Mouse (Mus musculus): ENCODE measurements around the gene Gstt4. TPM values are rescaled to one million over a fixed set of nuclear protein-coding genes. Genes with fewer than 3 reads are reported as not detected.
"Not testable (repeated sequence)": the region's sequence is repeated elsewhere in the genome, so short reads cannot be mapped to it uniquely, and the experiment has no call there.

Gstt4 gene
- not detected for total RNA-seq (2022)

- DNase-seq: no peak
These were observed at the start of gene Gstt4 for GRCm38 (mm10) chr10:75822443-75822842. Gene Gstt4, minus strand, starts transcription at chr10:75822543.

- DNase-seq: no peak
These were observed 39.2 kb upstream of the Gstt4 start for GRCm38 (mm10) chr10:75861587-75861986.

- DNase-seq: no peak
These were observed 38.4 kb upstream of the Gstt4 start for GRCm38 (mm10) chr10:75860746-75861145.

GRCm38 (mm10) chr10:75859786-75860470 is 37.6 kb upstream of the Gstt4 start, which contains the start of gene Mif:
Gene Mif, minus strand, starts transcription at chr10:75860240.
- peak; percentile 83 for DNase-seq

GRCm38 (mm10) chr10:75859107-75859746 is 36.9 kb upstream of the Gstt4 start:
- peak; percentile 37 for DNase-seq

- DNase-seq: no peak
These were observed 35.3 kb upstream of the Gstt4 start for GRCm38 (mm10) chr10:75857598-75857997.

GRCm38 (mm10) chr10:75856976-75857375 is 34.6 kb upstream of the Gstt4 start:
- no peak for DNase-seq

GRCm38 (mm10) chr10:75856155-75856907 is 34.0 kb upstream of the Gstt4 start:
- DNase-seq: no peak

GRCm38 (mm10) chr10:75855416-75855981 is 33.2 kb upstream of the Gstt4 start:
- no peak for DNase-seq

- DNase-seq: no peak
These were observed 32.4 kb upstream of the Gstt4 start for GRCm38 (mm10) chr10:75854791-75855190.

GRCm38 (mm10) chr10:75854096-75854495 is 31.8 kb upstream of the Gstt4 start:
- no peak for DNase-seq

GRCm38 (mm10) chr10:75853452-75853851 is 31.1 kb upstream of the Gstt4 start:
- DNase-seq: peak; percentile 72

GRCm38 (mm10) chr10:75852539-75853125 is 30.3 kb upstream of the Gstt4 start:
- no peak for DNase-seq

- DNase-seq: no peak
These were observed 29.3 kb upstream of the Gstt4 start for GRCm38 (mm10) chr10:75851681-75852080.

- no peak for DNase-seq
These were observed 28.7 kb upstream of the Gstt4 start for GRCm38 (mm10) chr10:75851076-75851475.

- DNase-seq: no peak
These were observed 26.0 kb upstream of the Gstt4 start for GRCm38 (mm10) chr10:75848382-75848781.

GRCm38 (mm10) chr10:75845306-75845930 is 23.1 kb upstream of the Gstt4 start:
- DNase-seq: no peak

- DNase-seq: no peak
These were observed 22.5 kb upstream of the Gstt4 start for GRCm38 (mm10) chr10:75844800-75845199.

- DNase-seq: not testable (repeated sequence)
These were observed 21.6 kb upstream of the Gstt4 start for GRCm38 (mm10) chr10:75843898-75844297.

- no peak for DNase-seq
These were observed 16.7 kb upstream of the Gstt4 start for GRCm38 (mm10) chr10:75839092-75839491.

- DNase-seq: peak; percentile 95
These were observed 15.0 kb upstream of the Gstt4 start, which contains the start of gene Gstt2 for GRCm38 (mm10) chr10:75837248-75837759. Gene Gstt2, minus strand, starts transcription at chr10:75837424.

Data from adrenal gland, adult 8-10 months (tissue).